Mouse (Mus musculus) intestine, embryonic 14.5 days (tissue): Measurements from ENCODE around the gene A2ml1. TPM values are rescaled to one million over a fixed set of nuclear protein-coding genes. Genes with fewer than 3 reads are reported as not detected.

Experiments used
- polyA plus RNA-seq: library from polyadenylated mRNA; unstranded; fragments of >200 nt; fragmentation: Nextera tagmentation; extraction: Ambion mirVana; gene quantifications from 2 replicates; pipeline ENCODE4 v1.2.1, GENCODE M21; 2014

Gene A2ml1
- polyA plus RNA-seq, 1 experiment from 2014 or later = 2.5 TPM

Other genes with a start within 250 kb of the A2ml1 start
- 14.4 and 18.6 TPM in 2 replicates for gene Tulp3, start 225.8 kb downstream of the A2ml1 start, polyA plus RNA-seq
- gene Rhno1, start 218.7 kb downstream of the A2ml1 start, polyA plus RNA-seq = 125 and 136 TPM in 2 replicates
- gene Foxm1, start 218.6 kb downstream of the A2ml1 start, polyA plus RNA-seq = 37.2 and 41.4 TPM in 2 replicates
- gene Tex52, start 206.2 kb downstream of the A2ml1 start, polyA plus RNA-seq = 0.43 TPM in 1 of 2 replicates, not detected in the other
- gene Gm44596, start 206.1 kb downstream of the A2ml1 start, polyA plus RNA-seq = not detected in 2 replicates
- 6.1 and 6.6 TPM in 2 replicates for gene Nrip2, start 182.3 kb downstream of the A2ml1 start, polyA plus RNA-seq
- 29.6 and 35.9 TPM in 2 replicates for gene Itfg2, start 156.7 kb downstream of the A2ml1 start, polyA plus RNA-seq
- gene Fkbp4, start 142.9 kb downstream of the A2ml1 start, polyA plus RNA-seq = 489 and 529 TPM in 2 replicates
- gene Pzp, start 54.9 kb downstream of the A2ml1 start, polyA plus RNA-seq = 0.05 TPM in 1 of 2 replicates, not detected in the other
- gene Klrb1a, start 41.9 kb upstream of the A2ml1 start, polyA plus RNA-seq = not detected in 2 replicates
- 0.60 and 0.73 TPM in 2 replicates for gene Clec2h, start 80.8 kb upstream of the A2ml1 start, polyA plus RNA-seq
- not detected in 2 replicates for gene Klrb1, start 141.5 kb upstream of the A2ml1 start, polyA plus RNA-seq
- gene Klrb1c, start 207.6 kb upstream of the A2ml1 start, polyA plus RNA-seq = 0.20 and 0.26 TPM in 2 replicates
- gene Gm44511, start 244.7 kb upstream of the A2ml1 start, polyA plus RNA-seq = 0.62 TPM in 1 of 2 replicates, not detected in the other
- gene Klrb1b, start 244.7 kb upstream of the A2ml1 start, polyA plus RNA-seq = 0.19 and 0.67 TPM in 2 replicates